Mouse (Mus musculus) right cerebral cortex, postnatal 14 days (tissue): ENCODE data around the gene Zfp951.
"Not testable (repeated sequence)": the region's sequence is repeated elsewhere in the genome, so short reads cannot be mapped to it uniquely, and the experiment has no call there.

Experiments
- DNase-seq: peaks from one replicate; pipeline ENCODE4 v3.0.0; 2022

Gene Zfp951

GRCm38 (mm10) chr5:104859962-104860525, at the start of gene Zfp951:
Gene Zfp951 (minus strand): TSS chr5:104860070.
- peak; percentile 10 for DNase-seq

- DNase-seq: not testable (repeated sequence)
These were observed 46.7 kb upstream of the Zfp951 start for GRCm38 (mm10) chr5:104906556-104906955.

GRCm38 (mm10) chr5:104859045-104859961, 567 bp downstream of the Zfp951 start:
- DNase-seq: peak; percentile 2

GRCm38 (mm10) chr5:104854546-104854945, 5.3 kb downstream of the Zfp951 start:
- DNase-seq: not testable (repeated sequence)

GRCm38 (mm10) chr5:104833330-104833729, 26.5 kb downstream of the Zfp951 start:
- no peak for DNase-seq

GRCm38 (mm10) chr5:104829611-104830010, 30.3 kb downstream of the Zfp951 start:
- no peak for DNase-seq

- DNase-seq: not testable (repeated sequence)
These were observed 89.7 kb downstream of the Zfp951 start for GRCm38 (mm10) chr5:104770138-104770537.
